Mouse (Mus musculus): ENCODE measurements at regions not wholly inside any gene's neighbourhood (a gene's known extent, or its start where the extent isn't known, plus 50 kb on each side); places are given as distances from the start of the nearest gene placed in this dataset.

DNA sequence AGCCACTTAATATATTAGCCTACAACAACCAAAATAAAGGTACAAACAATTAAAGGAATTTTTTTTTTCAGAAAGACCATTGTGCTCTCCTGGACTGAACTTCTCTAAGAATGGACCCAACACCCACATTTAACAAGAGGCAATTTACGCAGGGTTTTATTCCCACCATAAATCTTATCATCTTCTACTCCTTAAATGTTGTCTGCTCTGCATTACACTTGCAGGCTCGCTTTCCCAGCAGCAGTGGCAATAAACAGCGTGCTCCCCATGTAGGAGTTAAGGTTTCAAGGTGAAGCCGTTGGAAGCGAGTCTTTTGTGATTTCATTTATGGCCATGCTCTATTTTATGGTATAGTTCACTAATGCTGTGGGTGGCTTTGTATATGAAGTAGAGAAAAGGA, 76.0 kb upstream of the Nhs start:
- no peak for DNase-seq (ENCODE audit: low spot score in 2 of 2)

DNA sequence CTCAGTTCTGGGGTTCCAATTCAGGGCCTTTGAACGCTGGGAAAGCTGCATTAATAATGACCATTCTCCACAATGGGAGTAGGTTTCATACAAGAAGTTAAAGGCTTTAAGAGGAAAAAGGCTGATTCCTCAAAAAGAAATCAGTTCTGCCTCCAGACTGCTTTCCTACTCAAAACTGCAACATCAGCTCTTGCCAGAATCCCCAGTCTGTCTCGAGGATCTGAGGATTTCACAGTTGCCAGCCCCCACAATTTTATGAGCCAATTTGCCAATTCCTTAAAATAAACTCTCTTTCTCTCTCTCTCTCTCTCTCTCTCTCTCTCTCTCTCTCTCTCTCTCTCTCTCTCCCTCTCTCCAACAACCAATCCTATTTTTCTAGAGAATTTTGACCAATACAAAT, 51.3 kb upstream of the Nhs start:
- no peak for DNase-seq (ENCODE audit: low spot score in 2 of 2)

Data from gastrocnemius, postnatal 4 days (tissue).